Mouse (Mus musculus) embryonic stem cell, embryonic (primary cell): ENCODE measurements around the gene Trpm2.

Source experiments
- CTCF ChIA-PET, 4 experiments: fragments of 300-600 bp in 2 of 4; fragments of 350-600 bp in 2 of 4; sonication (Branson Sonifier 250); formaldehyde crosslinking; loops; one replicate each; lab custom pipeline; 2022; ENCODE audit warnings: inconsistent platforms in 2 of 4; lab: Charles Lee
- POLR2A ChIA-PET, 4 experiments: fragments of 300-600 bp in 2 of 4; fragments of 350-600 bp in 2 of 4; sonication (Branson Sonifier 250); formaldehyde crosslinking; loops; one replicate each; lab custom pipeline; 2022; ENCODE audit warnings: antibody characterized with exemption in 4 of 4, inconsistent platforms in 1 of 4; lab: Charles Lee

The Trpm2 gene

GRCm38 (mm10) chr10:77970481-77970880, at the start of gene Trpm2:
TSS of gene Trpm2 (minus strand) at chr10:77970563.
- ChIA-PET POLR2A (interaction anchor here in 2 of 4 experiments (1.1 to 2.1 kb wide), 2 partner anchors 20 to 39 kb away, joined by 5 read pairs; partner anchors contain the start of gene Pfkl (in 1 of the 2)), CTCF (interaction anchor here in 1 of 4 experiments (0.5 kb wide), 1 partner anchor 177 kb away, joined by 6 read pairs; no protein-coding TSS in a partner anchor)

DNA sequence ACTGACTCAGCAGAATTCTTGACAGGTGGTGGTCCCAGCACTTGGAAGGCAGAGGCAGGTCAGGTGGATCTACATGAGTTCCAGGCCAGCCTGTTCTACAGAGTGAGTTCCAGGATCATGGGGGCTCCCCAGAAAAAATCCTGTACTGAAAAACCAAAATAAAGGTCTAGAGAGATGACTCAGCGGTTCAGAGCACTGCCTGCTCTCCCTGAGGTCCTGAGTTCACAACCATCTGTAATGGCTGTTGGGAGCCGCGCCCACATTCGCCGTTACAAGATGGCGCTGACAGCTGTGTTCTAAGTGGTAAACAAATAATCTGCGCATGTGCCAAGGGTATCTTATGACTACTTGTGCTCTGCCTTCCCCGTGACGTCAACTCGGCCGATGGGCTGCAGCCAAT, 49.6 kb upstream of the Trpm2 start:
- ChIA-PET POLR2A (interaction anchor here in 2 of 4 experiments (0.6 to 3.1 kb wide), 11 partner anchors 8 to 151 kb away, joined by 3 to 31 read pairs (median 5); partner anchors contain the start of genes Pfkl (in 2 of the 2) and Icosl (in 1 of the 2)), CTCF (interaction anchor here in 2 of 4 experiments (0.6 to 2.8 kb wide), 11 partner anchors 10 to 1861 kb away, joined by 3 to 22 read pairs (median 8); partner anchors contain the start of gene Pfkl (in 1 of the 2))

DNA sequence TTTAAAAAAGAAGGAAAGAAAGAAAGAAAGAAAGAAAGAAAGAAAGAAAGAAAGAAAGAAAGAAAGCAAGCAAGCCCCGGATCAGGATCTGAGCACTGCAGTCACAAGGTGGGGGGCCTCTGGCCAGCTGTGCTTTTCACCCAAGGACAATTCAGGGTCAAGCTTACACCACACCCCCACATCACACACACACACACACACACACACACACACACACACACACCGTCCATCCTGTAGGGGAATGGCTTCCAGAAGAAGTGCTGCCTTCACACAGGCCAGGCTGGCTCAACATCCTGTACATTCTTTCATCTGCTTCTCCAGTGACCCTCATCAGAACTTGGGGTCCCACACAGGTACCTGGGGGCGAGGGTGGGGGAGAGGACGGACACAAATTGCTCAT, 48.9 kb upstream of the Trpm2 start:
- ChIA-PET POLR2A (interaction anchor here in 3 of 4 experiments (0.6 to 3.1 kb wide), 19 partner anchors 8 to 162 kb away, joined by 3 to 31 read pairs (median 4); partner anchors contain the start of genes Pfkl (in 3 of the 3) and Icosl (in 1 of the 3)), CTCF (interaction anchor here (0.6 to 2.8 kb wide), 43 partner anchors 8 to 1862 kb away, joined by 3 to 22 read pairs (median 4); partner anchors contain the start of genes Pfkl (in 3 of the 4) and Dnmt3l (in 1 of the 4))

GRCm38 (mm10) chr10:78018797-78019203, 48.4 kb upstream of the Trpm2 start:
- ChIA-PET POLR2A (interaction anchor here in 3 of 4 experiments (0.7 to 3.1 kb wide), 17 partner anchors 8 to 163 kb away, joined by 3 to 31 read pairs (median 5); partner anchors contain the start of gene Pfkl (in 3 of the 3)), CTCF (interaction anchor here (0.6 to 2.8 kb wide), 48 partner anchors 8 to 377 kb away, joined by 3 to 22 read pairs (median 4); partner anchors contain the start of genes Pfkl (in 3 of the 4), Dnmt3l (in 1 of the 4) and Pwp2 (in 1 of the 4))

GRCm38 (mm10) chr10:78016366-78016765, 46.0 kb upstream of the Trpm2 start:
- CTCF ChIA-PET: interaction anchor here in 3 of 4 experiments (0.5 to 1.5 kb wide), 11 partner anchors 10 to 388 kb away, joined by 3 to 9 read pairs (median 3); no protein-coding TSS in a partner anchor
- POLR2A ChIA-PET: interaction anchor here in 3 of 4 experiments (0.8 to 2.0 kb wide), 12 partner anchors 10 to 146 kb away, joined by 3 to 8 read pairs (median 4); partner anchors contain the start of genes Icosl (in 2 of the 3), 1810043G02Rik (in 1 of the 3) and Dnmt3l (in 1 of the 3)

- ChIA-PET POLR2A (interaction anchor here in 2 of 4 experiments (0.7 to 2.0 kb wide), 5 partner anchors 9 to 144 kb away, joined by 3 to 8 read pairs (median 5); partner anchors contain the start of gene Icosl (in 1 of the 2)), CTCF (interaction anchor here in 2 of 4 experiments (0.5 kb wide), 2 partner anchors 12 to 472 kb away, joined by 3 to 8 read pairs; no protein-coding TSS in a partner anchor)
Measured at GRCm38 (mm10) chr10:78015489-78015888, 45.1 kb upstream of the Trpm2 start.

DNA sequence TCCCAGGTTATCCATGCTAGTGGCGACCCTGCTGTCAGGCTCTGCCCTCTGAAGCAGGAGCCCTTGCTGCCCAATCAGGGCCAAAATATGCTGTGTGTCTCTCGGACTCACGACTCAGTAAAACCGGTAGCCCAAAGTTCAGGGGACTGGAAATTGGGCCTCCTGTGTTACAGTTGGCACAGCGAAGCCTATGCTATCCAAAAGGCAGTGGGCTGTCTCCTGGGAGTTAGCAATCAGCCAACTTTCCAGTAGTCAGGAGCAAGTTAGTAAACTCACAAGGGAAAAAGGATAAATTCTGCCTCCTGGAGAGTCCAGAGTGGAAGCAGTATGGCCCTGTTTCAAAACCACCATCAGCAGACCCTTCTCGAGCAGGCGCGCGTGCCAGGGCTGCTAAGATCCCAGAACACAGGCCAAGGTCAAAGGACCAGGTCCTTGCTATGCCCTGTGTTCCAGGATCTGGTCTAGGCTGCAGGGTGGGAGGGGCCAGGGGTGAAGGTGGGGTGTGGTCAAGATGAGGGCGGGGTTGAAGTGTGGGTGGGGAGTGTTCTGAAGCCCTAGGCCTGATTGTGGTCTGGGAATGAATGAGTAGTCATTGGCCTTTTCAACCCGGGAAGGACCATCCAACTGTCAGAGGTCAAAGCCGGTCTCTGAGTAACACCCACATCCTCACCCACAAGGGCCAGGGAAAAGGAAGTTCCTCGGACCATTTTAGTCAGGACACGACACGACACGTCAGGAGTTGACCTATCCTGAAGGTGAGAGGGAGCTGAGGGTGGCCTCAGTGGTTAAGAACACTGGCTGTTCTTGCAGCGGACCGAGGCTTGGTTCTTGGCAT, 42.5 kb upstream of the Trpm2 start:
- ChIA-PET CTCF (interaction anchor here in 1 of 4 experiments (0.6 to 0.9 kb wide), 4 partner anchors 12 to 687 kb away, joined by 3 read pairs; no protein-coding TSS in a partner anchor), POLR2A (interaction anchor here in 2 of 4 experiments (0.7 to 8.6 kb wide), 5 partner anchors 17 to 452 kb away, joined by 3 to 94 read pairs (median 3); partner anchors contain the start of genes Icosl (in 1 of the 2) and Pdxk (in 1 of the 2))

GRCm38 (mm10) chr10:78011116-78011515, 40.8 kb upstream of the Trpm2 start:
- POLR2A ChIA-PET: interaction anchor here in 3 of 4 experiments (0.6 to 8.6 kb wide), 15 partner anchors 7 to 174 kb away, joined by 3 to 94 read pairs (median 17); partner anchors contain the start of genes D10Jhu81e (in 1 of the 3), Icosl (in 1 of the 3) and Pwp2 (in 1 of the 3)

GRCm38 (mm10) chr10:78010335-78010734, 40.0 kb upstream of the Trpm2 start:
- CTCF ChIA-PET: interaction anchor here (0.6 to 2.6 kb wide), 37 partner anchors 8 to 491 kb away, joined by 3 to 22 read pairs (median 4); partner anchors contain the start of genes 1810043G02Rik (in 1 of the 4), D10Jhu81e (in 1 of the 4), Pttg1ip (in 1 of the 4) and Trappc10 (in 1 of the 4)
- POLR2A ChIA-PET: interaction anchor here (0.5 to 8.6 kb wide), 69 partner anchors 8 to 1603 kb away, joined by 3 to 94 read pairs (median 6); partner anchors contain the start of genes Icosl (in 3 of the 4), 1810043G02Rik (in 2 of the 4), D10Jhu81e (in 2 of the 4) and Lrrc3 (in 2 of the 4)

More at GRCm38 (mm10) chr10:78011116-78011515, 40.8 kb upstream of the Trpm2 start:
- CTCF ChIA-PET: interaction anchor here in 2 of 4 experiments (0.8 to 2.6 kb wide), 11 partner anchors 8 to 201 kb away, joined by 3 to 17 read pairs (median 4); partner anchors contain the start of genes 1810043G02Rik (in 1 of the 2) and D10Jhu81e (in 1 of the 2)

GRCm38 (mm10) chr10:78009945-78010293, 39.6 kb upstream of the Trpm2 start, which contains the start of gene Pfkl:
TSS of gene Pfkl (minus strand) at chr10:78010083.
- CTCF ChIA-PET: interaction anchor here (0.6 to 2.6 kb wide), 37 partner anchors 9 to 491 kb away, joined by 3 to 22 read pairs (median 5); partner anchors contain the start of genes 1810043G02Rik (in 1 of the 4), Aire (in 1 of the 4), D10Jhu81e (in 1 of the 4) and Lrrc3 (in 1 of the 4)
- POLR2A ChIA-PET: interaction anchor here (0.5 to 8.6 kb wide), 82 partner anchors 9 to 1604 kb away, joined by 3 to 94 read pairs (median 5); partner anchors contain the start of genes Icosl (in 3 of the 4), 1810043G02Rik (in 2 of the 4), D10Jhu81e (in 2 of the 4) and Lrrc3 (in 2 of the 4)

DNA sequence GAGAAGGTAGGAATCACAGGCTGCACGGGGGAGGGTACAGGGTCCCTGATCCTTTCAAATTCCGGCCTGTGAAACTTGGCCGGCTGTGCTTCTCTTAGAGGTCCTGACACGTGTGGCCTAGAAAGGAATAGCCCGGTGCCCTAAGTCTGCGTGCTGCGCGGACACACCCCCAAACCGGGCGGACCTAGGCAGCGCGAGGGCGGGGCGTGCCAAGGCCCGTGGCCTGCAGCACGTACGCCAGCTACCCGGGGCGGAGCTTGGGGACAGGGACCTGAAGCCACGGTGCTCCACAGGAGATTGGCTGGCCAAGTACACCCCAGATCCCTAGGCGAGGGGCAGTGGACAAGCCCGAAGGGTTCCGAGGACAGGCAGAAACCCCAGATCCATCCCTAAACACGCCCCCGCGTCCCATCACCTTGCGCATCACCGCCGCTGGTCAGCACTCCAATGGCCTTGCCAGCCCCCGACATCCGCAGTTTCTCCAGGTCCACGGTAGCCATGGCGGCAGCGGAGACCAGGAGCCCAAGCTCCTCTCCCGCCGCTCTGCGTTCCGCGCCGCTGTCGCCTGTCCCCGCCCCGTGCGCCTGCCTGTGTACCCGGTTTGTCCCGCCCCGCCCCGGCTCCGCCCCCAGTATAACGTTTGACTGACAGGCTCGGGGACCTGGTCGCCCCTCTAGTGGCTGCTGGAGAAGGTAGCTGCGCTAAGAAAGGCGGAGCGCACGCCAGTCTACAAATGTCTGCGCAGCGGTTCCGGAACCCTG, 39.0 kb upstream of the Trpm2 start:
- CTCF ChIA-PET: interaction anchor here (0.6 to 2.6 kb wide), 41 partner anchors 9 to 492 kb away, joined by 3 to 22 read pairs (median 5); partner anchors contain the start of genes Aire (in 1 of the 4), D10Jhu81e (in 1 of the 4), Lrrc3 (in 1 of the 4) and Pttg1ip (in 1 of the 4)
- POLR2A ChIA-PET: interaction anchor here (0.5 to 8.6 kb wide), 94 partner anchors 8 to 1695 kb away, joined by 3 to 94 read pairs (median 5); partner anchors contain the start of genes 1810043G02Rik (in 3 of the 4), Icosl (in 3 of the 4), D10Jhu81e (in 2 of the 4) and Lrrc3 (in 2 of the 4)

GRCm38 (mm10) chr10:78008169-78008568, 37.8 kb upstream of the Trpm2 start:
- ChIA-PET CTCF (interaction anchor here in 2 of 4 experiments (1.1 to 2.3 kb wide), 4 partner anchors 10 to 162 kb away, joined by 3 to 10 read pairs (median 8); partner anchors contain the start of gene D10Jhu81e (in 1 of the 2)), POLR2A (interaction anchor here in 2 of 4 experiments (1.0 to 8.6 kb wide), 16 partner anchors 10 to 315 kb away, joined by 3 to 94 read pairs (median 12); partner anchors contain the start of genes D10Jhu81e (in 2 of the 2), 1810043G02Rik (in 1 of the 2) and Trappc10 (in 1 of the 2))

DNA sequence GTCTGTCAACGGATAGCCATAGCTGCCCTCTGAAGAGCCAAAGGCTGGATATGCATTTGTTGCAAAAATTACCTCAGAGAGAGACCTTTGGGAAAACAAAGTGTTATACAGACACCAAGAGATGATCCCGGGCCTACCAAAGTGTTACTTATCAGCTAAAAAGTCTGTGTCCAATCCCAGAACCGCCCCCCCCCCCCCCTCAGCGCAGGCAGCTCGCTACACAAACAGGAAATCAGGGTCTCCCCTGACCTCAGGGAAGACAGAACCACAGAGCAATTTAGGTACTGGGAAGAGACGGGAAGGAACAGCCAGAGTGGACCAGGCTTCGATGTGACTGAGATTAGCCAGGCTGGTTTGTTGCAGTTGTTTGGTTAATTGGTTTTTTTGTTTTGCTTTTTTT, 36.8 kb upstream of the Trpm2 start:
- ChIA-PET POLR2A (interaction anchor here in 3 of 4 experiments (0.6 to 8.6 kb wide), 13 partner anchors 8 to 414 kb away, joined by 3 to 94 read pairs (median 4); no protein-coding TSS in a partner anchor), CTCF (interaction anchor here in 1 of 4 experiments (2.0 kb wide), 1 partner anchor 23 kb away, joined by 4 read pairs; no protein-coding TSS in a partner anchor)

GRCm38 (mm10) chr10:78005791-78006438, 35.6 kb upstream of the Trpm2 start:
- CTCF ChIA-PET: interaction anchor here in 1 of 4 experiments (2.0 kb wide), 1 partner anchor 22 kb away, joined by 4 read pairs; no protein-coding TSS in a partner anchor
- POLR2A ChIA-PET: interaction anchor here in 3 of 4 experiments (0.6 to 8.6 kb wide), 13 partner anchors 9 to 202 kb away, joined by 3 to 94 read pairs (median 3); partner anchors contain the start of genes Icosl (in 1 of the 3) and Pwp2 (in 1 of the 3)
